Mouse (Mus musculus) kidney, postnatal 4 days (tissue): ENCODE measurements at regions not wholly inside any gene's neighbourhood (a gene's known extent, or its start where the extent isn't known, plus 50 kb on each side); places are given as distances from the start of the nearest gene placed in this dataset.

Source experiments
- DNase-seq, 2 experiments: peaks; one replicate each; pipeline ENCODE4 v3.0.0; 2021; ENCODE audit warnings: mixed read lengths in 2 of 2

GRCm38 (mm10) chr1:186909518-186910105, 57.6 kb upstream of the D1Pas1 start:
- DNase-seq: no peak

- no peak for DNase-seq
Measured at GRCm38 (mm10) chr1:186909073-186909472, 58.1 kb upstream of the D1Pas1 start.

GRCm38 (mm10) chr1:186907409-186908170, 59.6 kb upstream of the D1Pas1 start:
- DNase-seq: no peak

- no peak for DNase-seq
Measured at GRCm38 (mm10) chr1:186905942-186906341, 61.3 kb upstream of the D1Pas1 start.

- DNase-seq: no peak
Measured at GRCm38 (mm10) chr1:186901548-186901947, 65.7 kb upstream of the D1Pas1 start.

- DNase-seq: no peak
Measured at GRCm38 (mm10) chr1:186898203-186898602, 69.0 kb upstream of the D1Pas1 start.

- no peak for DNase-seq
Measured at GRCm38 (mm10) chr1:186889584-186889852, 77.7 kb upstream of the D1Pas1 start.

GRCm38 (mm10) chr1:186888767-186889583, 78.2 kb upstream of the D1Pas1 start:
- DNase-seq: no peak

- DNase-seq: no peak
Measured at GRCm38 (mm10) chr1:186887127-186887526, 80.1 kb upstream of the D1Pas1 start.

- no peak for DNase-seq
Measured at GRCm38 (mm10) chr1:186880391-186880790, 86.8 kb upstream of the D1Pas1 start.

- no peak for DNase-seq
Measured at GRCm38 (mm10) chr1:186860608-186861444, 106.4 kb upstream of the D1Pas1 start.

- no peak for DNase-seq
Measured at GRCm38 (mm10) chr1:186858285-186858684, 108.9 kb upstream of the D1Pas1 start.

- DNase-seq: no peak
Measured at GRCm38 (mm10) chr1:186855474-186856036, 106.4 kb upstream of the Rrp15 start.

GRCm38 (mm10) chr1:186845256-186845655, 96.1 kb upstream of the Rrp15 start:
- DNase-seq: no peak

GRCm38 (mm10) chr1:186833896-186834800, 85.0 kb upstream of the Rrp15 start:
- peak; percentile 12 to 26 for DNase-seq

GRCm38 (mm10) chr1:186833441-186833895, 84.3 kb upstream of the Rrp15 start:
- DNase-seq: peak; percentile 27 to 38

- peak; percentile 15 to 30 for DNase-seq
Measured at GRCm38 (mm10) chr1:186827773-186828172, 78.6 kb upstream of the Rrp15 start.

GRCm38 (mm10) chr1:186808192-186808960, 59.2 kb upstream of the Rrp15 start:
- no peak for DNase-seq

GRCm38 (mm10) chr1:186804451-186804850, 55.3 kb upstream of the Rrp15 start:
- no peak for DNase-seq
